Mouse (Mus musculus): ENCODE data around the gene Hdgfl2.

GRCm38 (mm10) chr17:56040030-56040856 is 39.2 kb upstream of the Hdgfl2 start, which contains the start of gene Chaf1a:
- no peak for TF ChIP-seq GATA1 (IDR thresholded peaks at IDR 0.05; ENCODE audit: borderline replicate concordance, low read length)
- no peak for TF ChIP-seq FLI1 (IDR thresholded peaks at IDR 0.05; ENCODE audit: low read length)
